Mouse (Mus musculus): Measurements from ENCODE around the gene Bcat1.

Gene Bcat1

GRCm38 (mm10) chr6:144944435-144945365 is 131.3 kb downstream of the Bcat1 start:
- no peak for DNase-seq (ENCODE audit: low spot score in 2 of 2)
